Mouse (Mus musculus): ENCODE results near the gene Sac3d1. TPM values are rescaled to one million over a fixed set of nuclear protein-coding genes. Genes with fewer than 3 reads are reported as not detected.

Sac3d1 gene
- polyA plus RNA-seq, 1 experiment from 2014 or later = 55.6 TPM

DNA sequence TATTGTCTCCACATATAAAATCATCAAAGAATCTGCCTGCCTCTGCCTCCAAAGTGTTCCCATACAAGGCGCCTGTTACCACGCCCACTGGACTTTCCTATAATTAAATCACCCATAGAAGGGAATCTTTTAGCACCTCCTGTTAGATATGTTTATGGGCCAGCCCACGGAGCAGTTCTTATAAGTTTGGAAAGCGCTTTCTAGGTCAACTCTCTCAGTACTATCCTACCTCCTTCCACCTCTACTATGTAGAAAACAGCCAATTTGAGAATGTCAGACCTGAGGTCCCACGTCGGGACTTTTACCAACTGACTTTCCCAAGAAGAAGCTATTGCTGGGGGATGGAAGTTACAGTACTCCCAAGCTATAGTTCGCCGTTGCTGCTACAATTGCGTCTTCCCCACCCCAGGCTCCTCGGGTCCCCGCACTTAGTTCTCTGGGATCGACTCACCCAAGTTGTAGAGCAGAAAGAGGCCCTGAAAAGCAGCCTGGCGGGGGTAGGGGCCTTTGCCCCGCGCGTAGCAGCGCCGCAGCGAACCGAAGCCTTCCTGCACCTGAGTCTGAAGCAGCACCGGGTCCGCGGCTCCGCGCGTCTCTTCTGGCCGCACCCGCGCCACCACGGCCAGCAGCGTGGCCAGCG, 984 bp downstream of the Sac3d1 start:
- Histone ChIP-seq H3K4me2 (replicated peaks) (peak overlapping the region; percentile 90), H3K9me3 (no peaks in the 10 kb centered on the region), H3K27me3 (no peaks in the 10 kb centered on the region), H3K9ac (peak overlapping the region; percentile 89), H3K27ac (peak overlapping the region; percentile 97), H3K4me1 (peaks cover 15% of the 10 kb centered on the region), H3K36me3 (peaks cover 38% of the 10 kb centered on the region), H3K4me3 (peak overlapping the region; percentile 86)
- WGBS = 5% methylated on average over 32 of the region's 32 CpGs
- peak; percentile 24; the same call in 1 of the 2 replicates for ATAC-seq (ENCODE audit: insufficient number of reproducible peaks, insufficient read depth, low FRiP score, low TSS enrichment)

DNA sequence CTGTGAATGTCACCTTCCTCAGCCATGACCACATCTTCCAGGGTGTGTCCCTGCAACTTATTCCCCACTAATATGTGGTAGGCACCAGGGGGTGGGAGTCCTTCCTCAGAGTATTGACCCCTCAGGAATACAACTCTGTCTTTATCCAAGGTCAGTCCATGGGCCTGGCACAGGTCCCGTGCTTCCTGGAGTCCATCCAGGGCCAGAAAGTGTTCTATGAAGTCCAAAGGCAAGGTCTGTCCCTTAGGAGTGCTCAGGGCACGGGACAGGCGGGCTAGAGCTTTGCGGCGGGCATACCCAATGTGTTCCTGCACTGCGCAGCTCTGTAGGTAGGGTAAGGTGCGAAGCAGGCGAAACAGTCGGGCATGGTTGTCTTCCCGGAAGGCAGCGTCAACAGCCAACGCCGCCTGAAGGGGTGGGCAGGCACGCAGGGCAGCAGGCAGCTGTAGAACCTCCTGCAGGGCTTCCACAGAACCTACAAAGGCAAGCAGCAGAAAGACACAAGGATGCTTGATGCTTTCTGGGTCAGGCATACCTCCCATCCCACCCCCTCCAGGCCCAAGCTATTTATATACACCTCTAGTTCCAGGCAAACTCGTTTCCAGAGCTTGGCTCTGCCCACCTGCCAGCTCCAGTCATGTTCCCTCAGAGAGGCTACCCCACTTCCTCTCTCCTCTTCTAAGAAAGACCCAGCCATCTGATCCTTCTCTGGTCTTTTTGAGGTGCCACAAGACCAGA, 2.2 kb downstream of the Sac3d1 start:
- no peak for ATAC-seq (ENCODE audit: insufficient number of reproducible peaks, insufficient read depth, low FRiP score, low TSS enrichment)
- Histone ChIP-seq H3K27ac (no peak overlapping the region), H3K27me3 (no peaks in the 10 kb centered on the region), H3K36me3 (peaks cover 38% of the 10 kb centered on the region), H3K9ac (no peak overlapping the region), H3K4me3 (peak overlapping the region; percentile 86), H3K4me1 (peaks cover 15% of the 10 kb centered on the region), H3K9me3 (no peaks in the 10 kb centered on the region), H3K4me2 (replicated peaks) (peak overlapping the region; percentile 90)
- 90% methylated on average over 15 of the region's 15 CpGs for WGBS

DNA sequence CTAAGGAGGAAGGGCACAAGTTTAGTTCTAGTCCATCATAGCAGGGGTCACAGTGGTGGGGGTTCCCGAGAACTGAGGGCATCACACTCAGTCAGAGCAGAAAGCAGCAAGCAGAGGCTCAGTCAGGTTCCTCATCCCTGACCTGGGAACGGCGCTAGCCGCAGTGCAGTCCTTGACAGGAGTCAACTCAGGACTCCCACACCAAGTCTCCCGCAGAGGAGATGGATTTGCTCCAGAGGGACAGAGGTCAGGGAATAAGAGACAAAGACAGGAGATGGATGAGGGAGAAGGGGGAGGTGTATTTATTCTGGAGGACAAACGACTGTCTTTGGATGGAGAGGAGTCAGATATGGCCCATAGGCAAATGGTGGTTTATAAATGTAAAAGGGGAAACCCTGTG, 5.3 kb downstream of the Sac3d1 start:
- H3K36me3 ChIP-seq = peaks cover 32% of the 10 kb centered on the region
- WGBS = 74% methylated on average over 6 of the region's 6 CpGs
- no peak overlapping the region for H3K27ac ChIP-seq
- ATAC-seq (ENCODE audit: insufficient number of reproducible peaks, insufficient read depth, low FRiP score, low TSS enrichment) = no peak
- no peak overlapping the region for H3K4me3 ChIP-seq
- H3K9ac ChIP-seq = no peak overlapping the region
- H3K27me3 ChIP-seq = no peaks in the 10 kb centered on the region
- H3K4me1 ChIP-seq = peaks cover 10% of the 10 kb centered on the region
- no peaks in the 10 kb centered on the region for H3K9me3 ChIP-seq
- no peak overlapping the region for H3K4me2 ChIP-seq (replicated peaks)

DNA sequence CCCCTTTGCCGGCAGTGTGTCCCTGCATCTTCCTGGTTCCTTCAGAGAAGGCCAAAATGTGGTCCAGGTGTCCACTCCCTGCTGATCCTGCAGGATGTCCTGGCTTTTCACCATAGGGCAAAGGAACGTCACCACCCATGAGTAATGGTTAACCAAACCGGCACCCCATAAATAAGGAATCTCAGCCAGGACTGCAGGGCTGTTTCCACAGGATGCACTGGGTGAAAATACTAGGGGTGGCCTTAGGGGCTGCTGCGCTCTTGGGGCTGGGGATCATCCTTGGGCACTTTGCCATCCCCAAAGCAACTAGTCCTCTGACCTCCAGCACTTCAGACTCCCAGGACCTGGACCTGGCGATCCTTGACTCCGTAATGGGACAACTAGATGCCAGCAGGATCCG, 12.9 kb downstream of the Sac3d1 start, which contains the start of gene Naaladl1:
TSS of gene Naaladl1 (plus strand) at position 197 of the 400 bp plus-strand sequence.
- H3K9me3 ChIP-seq = no peaks in the 10 kb centered on the region
- H3K9ac ChIP-seq = no peak within 1 kb of the TSS
- ATAC-seq (ENCODE audit: insufficient number of reproducible peaks, insufficient read depth, low FRiP score, low TSS enrichment) = no peak
- 82% methylated on average over 7 of the region's 7 CpGs for WGBS
- H3K27me3 ChIP-seq = no peaks in the 10 kb centered on the region
- 0 out of 2 replicates have a peak, but pooled peaks cover 3% of the 10 kb centered on the region for H3K4me1 ChIP-seq
- H3K36me3 ChIP-seq = no peaks in the 10 kb centered on the region
- H3K27ac ChIP-seq = no peak within 1 kb of the TSS
- H3K4me2 ChIP-seq (replicated peaks) = no peak within 1 kb of the TSS
- no peak within 1 kb of the TSS for H3K4me3 ChIP-seq

DNA sequence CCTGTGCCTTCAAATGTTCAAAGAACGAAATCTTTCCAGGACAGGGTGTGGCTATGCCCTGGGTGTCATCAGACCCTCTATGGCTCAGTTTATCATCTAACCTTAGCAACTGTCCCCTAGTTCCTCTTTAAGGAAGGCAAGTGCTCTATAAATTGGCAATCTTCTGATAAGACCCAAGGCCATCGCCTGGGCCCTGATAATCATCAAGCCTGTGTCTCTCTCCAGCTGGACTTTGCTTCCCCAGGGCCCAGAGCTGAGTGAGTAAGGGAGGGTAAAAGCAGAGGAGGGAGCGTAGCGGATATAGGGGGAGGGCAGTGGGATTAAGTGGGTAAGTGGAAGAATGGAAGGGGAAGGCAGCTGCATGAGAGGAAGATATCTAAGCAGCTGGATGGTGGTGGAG, 14.0 kb downstream of the Sac3d1 start:
- WGBS = 77% methylated on average over 4 of the region's 4 CpGs
- no peak for ATAC-seq (ENCODE audit: insufficient number of reproducible peaks, insufficient read depth, low FRiP score, low TSS enrichment)

GRCm38 (mm10) chr19:6102169-6102853, 16.1 kb downstream of the Sac3d1 start:
- no peaks in the 10 kb centered on the region for H3K9me3 ChIP-seq
- H3K4me1 ChIP-seq = 0 out of 2 replicates have a peak, but pooled peaks cover 3% of the 10 kb centered on the region
- no peak overlapping the region for H3K4me2 ChIP-seq (replicated peaks)
- WGBS = 80% methylated on average over 6 of the region's 6 CpGs
- no peak overlapping the region for H3K9ac ChIP-seq
- H3K27ac ChIP-seq = no peak overlapping the region
- H3K27me3 ChIP-seq = no peaks in the 10 kb centered on the region
- H3K36me3 ChIP-seq = no peaks in the 10 kb centered on the region; the same call in 1 of the 2 replicates
- H3K4me3 ChIP-seq = no peak overlapping the region
- no peak for ATAC-seq (ENCODE audit: insufficient number of reproducible peaks, insufficient read depth, low FRiP score, low TSS enrichment)

More for the DNA sequence above, 14.0 kb downstream of the Sac3d1 start:
- Histone ChIP-seq H3K4me1 (0 out of 2 replicates have a peak, but pooled peaks cover 3% of the 10 kb centered on the region), H3K27ac (no peak overlapping the region), H3K9me3 (no peaks in the 10 kb centered on the region), H3K4me3 (no peak overlapping the region), H3K9ac (no peak overlapping the region), H3K27me3 (no peaks in the 10 kb centered on the region), H3K4me2 (replicated peaks) (no peak overlapping the region), H3K36me3 (no peaks in the 10 kb centered on the region; the same call in 1 of the 2 replicates)

- Histone ChIP-seq H3K9ac (no peak overlapping the region; the same call in 1 of the 2 replicates), H3K9me3 (no peaks in the 10 kb centered on the region), H3K4me2 (replicated peaks) (no peak overlapping the region), H3K27ac (no peak overlapping the region), H3K27me3 (no peaks in the 10 kb centered on the region), H3K36me3 (peaks cover 4% of the 10 kb centered on the region; the same call in 1 of the 2 replicates), H3K4me3 (no peak overlapping the region), H3K4me1 (0 out of 2 replicates have a peak, but pooled peaks cover 3% of the 10 kb centered on the region)
- WGBS = 25% methylated on average over 6 of the region's 6 CpGs
- no peak for ATAC-seq (ENCODE audit: insufficient number of reproducible peaks, insufficient read depth, low FRiP score, low TSS enrichment)
These were observed 17.3 kb downstream of the Sac3d1 start for GRCm38 (mm10) chr19:6101186-6101585.

GRCm38 (mm10) chr19:6097847-6098246, 20.6 kb downstream of the Sac3d1 start:
- no peak overlapping the region for H3K4me2 ChIP-seq (replicated peaks)
- WGBS = 90% methylated on average over 3 of the region's 3 CpGs
- H3K27ac ChIP-seq = no peak overlapping the region
- ATAC-seq (ENCODE audit: insufficient number of reproducible peaks, insufficient read depth, low FRiP score, low TSS enrichment) = no peak
- peaks cover 22% of the 10 kb centered on the region for H3K36me3 ChIP-seq
- H3K9me3 ChIP-seq = no peaks in the 10 kb centered on the region
- H3K4me1 ChIP-seq = 0 out of 2 replicates have a peak, but pooled peaks cover 3% of the 10 kb centered on the region
- H3K4me3 ChIP-seq = no peak overlapping the region
- no peak overlapping the region for H3K9ac ChIP-seq
- H3K27me3 ChIP-seq = no peaks in the 10 kb centered on the region

DNA sequence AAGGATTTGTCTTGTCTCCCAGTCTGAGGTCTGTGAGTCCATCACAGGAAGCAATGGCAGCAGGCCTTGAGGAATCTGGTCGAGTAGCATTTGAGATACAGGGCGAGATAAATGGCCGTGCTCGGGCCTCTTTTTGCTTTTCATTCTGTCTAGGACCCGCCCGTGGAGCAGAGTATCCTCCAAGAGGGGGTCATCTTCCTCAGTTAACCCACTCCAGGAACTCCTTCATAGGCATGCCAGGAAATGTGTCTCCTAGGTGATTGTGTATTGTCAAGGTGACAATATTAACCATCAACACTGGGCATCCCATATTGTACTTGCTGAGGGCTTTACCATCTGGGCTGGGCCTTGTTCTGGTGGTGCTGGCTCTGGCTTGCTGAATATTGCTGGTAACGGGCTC, 24.3 kb downstream of the Sac3d1 start, which contains the start of gene AC131692.1:
TSS of gene AC131692.1 (plus strand) at position 301 of the 400 bp plus-strand sequence.
- Histone ChIP-seq H3K9me3 (no peaks in the 10 kb centered on the region), H3K4me3 (no peak within 1 kb of the TSS), H3K9ac (no peak within 1 kb of the TSS), H3K36me3 (peaks cover 56% of the 10 kb centered on the region), H3K27me3 (no peaks in the 10 kb centered on the region), H3K4me1 (no peaks in the 10 kb centered on the region), H3K27ac (no peak within 1 kb of the TSS), H3K4me2 (replicated peaks) (no peak within 1 kb of the TSS)
- WGBS = 88% methylated on average over 7 of the region's 7 CpGs
- no peak for ATAC-seq (ENCODE audit: insufficient number of reproducible peaks, insufficient read depth, low FRiP score, low TSS enrichment)

GRCm38 (mm10) chr19:6088841-6089240, 29.6 kb downstream of the Sac3d1 start:
- Histone ChIP-seq H3K4me3 (no peak overlapping the region), H3K27me3 (no peaks in the 10 kb centered on the region), H3K9ac (no peak overlapping the region), H3K36me3 (peaks cover 55% of the 10 kb centered on the region), H3K4me2 (replicated peaks) (no peak overlapping the region), H3K4me1 (peaks cover 9% of the 10 kb centered on the region), H3K27ac (no peak overlapping the region), H3K9me3 (no peaks in the 10 kb centered on the region)
- no peak for ATAC-seq (ENCODE audit: insufficient number of reproducible peaks, insufficient read depth, low FRiP score, low TSS enrichment)
- WGBS = 93% methylated on average over 13 of the region's 13 CpGs

DNA sequence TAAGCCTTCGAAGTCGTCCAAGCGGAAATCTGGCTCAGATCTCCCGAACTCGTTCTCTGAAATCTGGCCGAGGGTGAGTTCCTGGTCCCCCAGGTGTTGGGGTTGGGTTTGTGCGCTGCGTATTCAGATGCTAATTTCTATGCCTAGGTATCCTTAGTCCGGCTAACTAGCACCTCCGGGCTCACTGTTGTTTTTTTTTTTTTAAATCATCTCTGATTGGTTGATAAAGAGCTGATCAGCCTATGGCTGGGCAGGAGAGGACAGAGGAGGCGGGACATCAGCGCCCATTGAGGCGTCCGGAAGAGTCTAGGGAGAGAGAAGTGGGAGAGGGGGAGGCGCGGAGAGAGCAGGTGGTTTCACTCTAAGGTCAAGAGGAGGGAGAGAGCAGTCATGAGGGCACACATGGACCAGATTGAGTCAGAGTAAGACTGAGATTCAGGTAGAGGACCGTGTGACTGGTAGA, 33.0 kb downstream of the Sac3d1 start:
- ATAC-seq (ENCODE audit: insufficient number of reproducible peaks, insufficient read depth, low FRiP score, low TSS enrichment) = peak; percentile 76
- peak overlapping the region; percentile 73; the same call in 1 of the 2 replicates for H3K27ac ChIP-seq
- 0% methylated on average over 17 of the region's 17 CpGs for WGBS

More for the DNA sequence above, 33.0 kb downstream of the Sac3d1 start:
- Histone ChIP-seq H3K9ac (peak overlapping the region; percentile 79), H3K4me2 (replicated peaks) (peak overlapping the region; percentile 97), H3K27me3 (no peaks in the 10 kb centered on the region), H3K9me3 (no peaks in the 10 kb centered on the region), H3K4me1 (peaks cover 14% of the 10 kb centered on the region), H3K4me3 (peak overlapping the region; percentile 80), H3K36me3 (peaks cover 55% of the 10 kb centered on the region)
